Mouse (Mus musculus) inflammation-experienced regulatory T-cells (primary cell): ENCODE data around the gene Bloc1s1. TPM values are rescaled to one million over a fixed set of nuclear protein-coding genes. Genes with fewer than 3 reads are reported as not detected.

Experiments
- polyA plus RNA-seq, 2 experiments: library from polyadenylated mRNA; unstranded; fragments of 100-300 nt; shearing (Covaris generic); gene quantifications; one replicate each; pipeline ENCODE4 v1.2.1; 2017

Gene Bloc1s1
- 100 to 1,000 TPM; 113 to 188 TPM for polyA plus RNA-seq

GRCm38 (mm10) chr10:128923935-128924334, at the start of gene Bloc1s1:
Gene Bloc1s1 (minus strand): TSS chr10:128924035.

GRCm38 (mm10) chr10:128960590-128961584, 37.1 kb upstream of the Bloc1s1 start, which contains the start of gene Mettl7b:
Gene Mettl7b (minus strand): TSS chr10:128960988.

GRCm38 (mm10) chr10:128933574-128933973, 9.7 kb upstream of the Bloc1s1 start, which contains the start of gene Itga7:
Gene Itga7 (plus strand): TSS chr10:128933818.

GRCm38 (mm10) chr10:128922822-128923012, 1.1 kb downstream of the Bloc1s1 start, which contains the start of gene Rdh5:
Gene Rdh5 (minus strand): TSS chr10:128922888.

GRCm38 (mm10) chr10:128900698-128901097, 23.1 kb downstream of the Bloc1s1 start, which contains the start of gene Cd63:
Gene Cd63 (plus strand): TSS chr10:128900989.

GRCm38 (mm10) chr10:128891296-128892094, 32.3 kb downstream of the Bloc1s1 start, which contains the start of gene Gdf11:
Gene Gdf11 (minus strand): TSS chr10:128891718.

Other genes with a start within 250 kb of the Bloc1s1 start
- 10 to 100 TPM; 46.6 to 47.9 TPM for gene Suox, start 250.0 kb downstream of the Bloc1s1 start, polyA plus RNA-seq
- gene Rab5b, start 227.8 kb downstream of the Bloc1s1 start, polyA plus RNA-seq = 10 to 100 TPM; 44.2 to 45.0 TPM
- gene Pmel, start 219.8 kb downstream of the Bloc1s1 start, polyA plus RNA-seq = 1 to 10 TPM; 2.9 to 5.1 TPM
- 10 to 100 TPM; 33.2 to 43.0 TPM for gene Cdk2, start 219.0 kb downstream of the Bloc1s1 start, polyA plus RNA-seq
- gene Dgka, start 179.2 kb downstream of the Bloc1s1 start, polyA plus RNA-seq = 100 to 1,000 TPM; 564 to 912 TPM
- gene Pym1, start 176.1 kb downstream of the Bloc1s1 start, polyA plus RNA-seq = 10 to 100 TPM; 30.7 to 44.7 TPM
- gene Mmp19, start 133.1 kb downstream of the Bloc1s1 start, polyA plus RNA-seq = 1 to 10 TPM in 1 of 2 experiments, under 1 TPM in 1; 0.27 to 1.1 TPM
- 100 to 1,000 TPM in 1 of 2 experiments, 10 to 100 TPM in 1; 99.0 to 113 TPM for gene Dnajc14, start 120.0 kb downstream of the Bloc1s1 start, polyA plus RNA-seq
- gene Tmem198b, start 119.7 kb downstream of the Bloc1s1 start, polyA plus RNA-seq = 1 to 10 TPM; 2.2 to 4.1 TPM
- gene Sarnp, start 106.7 kb downstream of the Bloc1s1 start, polyA plus RNA-seq = 100 to 1,000 TPM; 138 to 144 TPM
- gene Ormdl2, start 102.4 kb downstream of the Bloc1s1 start, polyA plus RNA-seq = 10 to 100 TPM; 65.4 to 69.2 TPM
- 1 to 10 TPM; 2.9 TPM for gene Gdf11, start 32.3 kb downstream of the Bloc1s1 start, polyA plus RNA-seq
- 1 to 10 TPM in 1 of 2 experiments, under 1 TPM in 1; 0.86 to 6.2 TPM for gene Cd63, start 23.0 kb downstream of the Bloc1s1 start, polyA plus RNA-seq
- gene Rdh5, start 1.1 kb downstream of the Bloc1s1 start, polyA plus RNA-seq = 10 to 100 TPM; 13.9 to 24.2 TPM
- 10 to 100 TPM in 1 of 2 experiments, 1 to 10 TPM in 1; 3.9 to 21.2 TPM for gene Itga7, start 9.8 kb upstream of the Bloc1s1 start, polyA plus RNA-seq
- not detected for gene Mettl7b, start 37.0 kb upstream of the Bloc1s1 start, polyA plus RNA-seq
- under 1 TPM in 1 of 2 experiments, not detected in 1; 0.51 TPM for gene Olfr9, start 65.4 kb upstream of the Bloc1s1 start, polyA plus RNA-seq
- gene Olfr763, start 86.8 kb upstream of the Bloc1s1 start, polyA plus RNA-seq = not detected
- not detected for gene Olfr764-ps1, start 115.9 kb upstream of the Bloc1s1 start, polyA plus RNA-seq
- gene Olfr765, start 126.0 kb upstream of the Bloc1s1 start, polyA plus RNA-seq = not detected
- under 1 TPM in 1 of 2 experiments, not detected in 1; 0.22 TPM for gene Olfr766-ps1, start 144.9 kb upstream of the Bloc1s1 start, polyA plus RNA-seq
- under 1 TPM; 0.04 to 0.11 TPM for gene Olfr767, start 158.9 kb upstream of the Bloc1s1 start, polyA plus RNA-seq
- gene Olfr768, start 175.3 kb upstream of the Bloc1s1 start, polyA plus RNA-seq = not detected
- not detected for gene Olfr769, start 193.8 kb upstream of the Bloc1s1 start, polyA plus RNA-seq
- 1 to 10 TPM in 1 of 2 experiments, under 1 TPM in 1; 0.17 to 1.2 TPM for gene Olfr770, start 215.0 kb upstream of the Bloc1s1 start, polyA plus RNA-seq
- gene Olfr771, start 240.7 kb upstream of the Bloc1s1 start, polyA plus RNA-seq = not detected